Mouse (Mus musculus) ES-E14 (cell line): Measurements from ENCODE around the gene Gpld1. TPM values are rescaled to one million over a fixed set of nuclear protein-coding genes. Genes with fewer than 3 reads are reported as not detected.

Experiments
- DNase-seq: peaks from one replicate; pipeline ENCODE4 v3.0.0-alpha.2; 2013; ENCODE audit warnings: low read depth, low spot score
- H3K27ac ChIP-seq: 2 replicates; pipeline ENCODE4 v1.5.1; 2012; ENCODE audit warnings: low read depth, mild to moderate bottlenecking, low read length, moderate library complexity, mixed read lengths; ENCODE audit not compliant: poor library complexity, insufficient read depth, severe bottlenecking
- H3K36me3 ChIP-seq: 2 replicates; pipeline ENCODE4 v1.6.1; 2012; ENCODE audit warnings: mild to moderate bottlenecking, low read length, moderate library complexity, mixed read lengths; ENCODE audit not compliant: control insufficient read depth, poor library complexity, insufficient read depth, severe bottlenecking
- H3K4me1 ChIP-seq, 2 experiments: fragments of 150-350 bp in 1 of 2; sonication (generic) in 1 of 2; 2 replicates each; pipeline ENCODE4 v1.6.1; 2012; ENCODE audit warnings: low read length in 2 of 2, mild to moderate bottlenecking in 1 of 2, mixed read lengths in 1 of 2; ENCODE audit not compliant: control insufficient read depth in 2 of 2, insufficient read depth in 2 of 2, poor library complexity in 1 of 2
- H3K4me3 ChIP-seq, 2 experiments: fragments of 150-350 bp in 1 of 2; sonication (generic) in 1 of 2; 2 replicates each; pipeline ENCODE4 v1.5.1; 2012; ENCODE audit warnings: low read length in 2 of 2, low read depth in 1 of 2, mild to moderate bottlenecking in 1 of 2, mixed read lengths in 1 of 2; ENCODE audit not compliant: insufficient read depth in 1 of 2, poor library complexity in 1 of 2, severe bottlenecking in 1 of 2
- H3K9ac ChIP-seq: 2 replicates; pipeline ENCODE4 v1.6.1; 2012; ENCODE audit warnings: low read depth, mild to moderate bottlenecking, low read length, mixed read lengths; ENCODE audit not compliant: poor library complexity, insufficient read depth, severe bottlenecking
- H3K9me3 ChIP-seq: fragments of 150-350 bp; sonication (generic); 2 replicates; pipeline ENCODE4 v1.6.1; 2012; ENCODE audit warnings: low read depth, mild to moderate bottlenecking, low read length; ENCODE audit not compliant: control insufficient read depth, insufficient read depth
- CHD2 ChIP-seq: IDR thresholded peaks from 2 replicates; pipeline ENCODE4 v1.6.1; 2014; ENCODE audit warnings: mild to moderate bottlenecking, low read depth, low read length, inconsistent platforms
- HCFC1 ChIP-seq: IDR thresholded peaks from 2 replicates; pipeline ENCODE4 v1.6.1; 2012; ENCODE audit warnings: low read length, inconsistent platforms, borderline replicate concordance; ENCODE audit not compliant: insufficient read depth
- MAFK ChIP-seq: IDR thresholded peaks from 2 replicates; pipeline ENCODE4 v1.6.1; 2014; ENCODE audit warnings: mild to moderate bottlenecking, low read depth, low read length, inconsistent platforms; ENCODE audit not compliant: insufficient read depth
- ZC3H11A ChIP-seq: IDR thresholded peaks from 2 replicates; pipeline ENCODE4 v1.6.1; 2012; ENCODE audit warnings: low read depth, mild to moderate bottlenecking, inconsistent platforms, low read length, borderline replicate concordance
- ZNF384 ChIP-seq: IDR thresholded peaks from 2 replicates; pipeline ENCODE4 v1.6.1; 2012; ENCODE audit warnings: low read depth, low read length, inconsistent platforms
- in situ Hi-C, 2 experiments: fragments of 600-800 bp; cut with MboI; formaldehyde crosslinking; loops; one replicate each; pipeline ENCODE4 v1.15.1; 2025; ENCODE audit warnings: low sequenced_read_pairs in 2 of 2, inconsistent platforms in 1 of 2; ENCODE audit not compliant: unreplicated experiment in 2 of 2
- total RNA-seq: library from RNA; depleted of rRNA; stranded (reverse); fragments of 300-350 nt; gene quantifications from 2 replicates; pipeline ENCODE4 v1.2.3, GENCODE M21; 2012

Gene Gpld1
- total RNA-seq, 1 experiment, result 0.67 TPM

DNA sequence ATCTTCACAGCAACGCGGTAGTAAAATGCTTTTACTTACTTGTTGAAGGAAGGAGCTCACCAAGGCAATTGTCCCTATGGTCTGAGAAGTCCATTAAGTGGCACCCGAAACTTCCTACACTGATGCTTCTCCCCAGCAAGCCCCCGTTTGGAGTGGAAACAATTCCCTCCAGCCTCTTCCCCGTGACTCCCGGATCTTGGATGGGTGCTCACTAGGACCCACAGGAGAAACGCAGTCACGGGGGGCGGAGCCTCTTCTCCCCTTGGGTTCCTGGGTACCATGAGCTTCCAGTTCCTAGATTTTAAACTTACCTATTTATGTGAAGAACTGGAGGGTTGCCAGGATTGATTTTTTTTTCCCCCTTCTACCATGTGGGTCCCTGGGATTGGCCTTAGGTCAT, 3.5 kb upstream of the Gpld1 start:
- H3K4me1 ChIP-seq, result no peaks in the 10 kb centered on the region
- in situ Hi-C loops, result no loop called here
- no peaks in the 10 kb centered on the region for H3K36me3 ChIP-seq
- no peak overlapping the region for H3K9ac ChIP-seq
- no peak for DNase-seq
- no peak overlapping the region for H3K4me3 ChIP-seq
- TF ChIP-seq HCFC1, result no peak
- no peak for TF ChIP-seq CHD2
- TF ChIP-seq ZC3H11A, result no peak
- TF ChIP-seq ZNF384, result no peak
- no peak for TF ChIP-seq MAFK
- no peaks in the 10 kb centered on the region for H3K9me3 ChIP-seq
- no peak overlapping the region for H3K27ac ChIP-seq

DNA sequence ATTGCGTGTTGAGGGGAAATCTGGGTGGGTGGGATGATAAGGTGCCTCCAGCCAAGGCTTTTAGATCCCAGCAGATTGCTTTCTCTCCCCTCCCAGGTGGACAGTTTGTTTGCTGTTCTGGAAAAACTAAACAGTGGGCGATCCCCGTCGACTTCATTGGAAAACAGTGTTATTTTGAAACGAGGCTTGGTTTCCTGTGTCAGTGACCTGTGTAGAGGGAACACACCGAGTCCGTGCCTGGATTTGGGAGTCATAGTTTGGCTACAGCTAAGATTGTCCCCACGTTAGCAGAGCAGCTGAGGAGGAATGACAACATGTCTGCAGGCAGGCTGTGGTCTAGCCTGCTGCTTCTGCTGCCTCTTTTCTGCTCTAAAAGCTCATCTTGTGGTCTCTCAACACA, 351 bp downstream of the Gpld1 start:
- Histone ChIP-seq H3K9ac (no peak overlapping the region), H3K4me3 (no peak overlapping the region), H3K4me1 (no peaks in the 10 kb centered on the region), H3K27ac (no peak overlapping the region), H3K9me3 (no peaks in the 10 kb centered on the region), H3K36me3 (no peaks in the 10 kb centered on the region)
- in situ Hi-C loops, result no loop called here
- DNase-seq, result no peak
- TF ChIP-seq HCFC1 (no peak), CHD2 (no peak), MAFK (no peak), ZC3H11A (no peak), ZNF384 (no peak)

DNA sequence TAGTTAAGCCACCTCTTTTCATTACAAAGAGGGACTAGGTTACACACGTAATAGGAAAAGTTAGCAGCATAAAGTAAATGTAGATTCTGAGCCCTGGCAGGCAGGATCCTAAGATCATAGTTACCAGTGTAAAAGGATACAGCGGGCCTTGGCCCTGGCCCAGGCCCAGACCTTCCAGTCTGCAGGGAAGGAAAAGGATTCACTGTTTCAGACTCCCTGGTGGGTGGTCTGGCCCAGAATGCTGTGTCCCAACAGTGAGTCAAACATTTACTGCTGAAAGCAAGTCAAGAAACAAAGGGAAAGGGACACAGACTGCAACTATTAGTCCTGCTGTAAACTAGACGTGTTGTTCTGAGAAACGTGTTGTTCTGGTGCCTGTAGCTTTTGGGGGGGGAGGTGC, 2.6 kb downstream of the Gpld1 start:
- Histone ChIP-seq H3K9me3 (no peaks in the 10 kb centered on the region), H3K36me3 (no peaks in the 10 kb centered on the region), H3K4me1 (peaks cover 0 to 1% of the 10 kb centered on the region in 2 experiments; a peak in 1 of 4 replicates), H3K9ac (no peak overlapping the region), H3K27ac (no peak overlapping the region), H3K4me3 (no peak overlapping the region)
- in situ Hi-C loops, result no loop called here
- no peak for TF ChIP-seq ZC3H11A
- TF ChIP-seq MAFK, result no peak
- TF ChIP-seq CHD2, result no peak
- TF ChIP-seq HCFC1, result no peak
- no peak for TF ChIP-seq ZNF384
- DNase-seq, result no peak

DNA sequence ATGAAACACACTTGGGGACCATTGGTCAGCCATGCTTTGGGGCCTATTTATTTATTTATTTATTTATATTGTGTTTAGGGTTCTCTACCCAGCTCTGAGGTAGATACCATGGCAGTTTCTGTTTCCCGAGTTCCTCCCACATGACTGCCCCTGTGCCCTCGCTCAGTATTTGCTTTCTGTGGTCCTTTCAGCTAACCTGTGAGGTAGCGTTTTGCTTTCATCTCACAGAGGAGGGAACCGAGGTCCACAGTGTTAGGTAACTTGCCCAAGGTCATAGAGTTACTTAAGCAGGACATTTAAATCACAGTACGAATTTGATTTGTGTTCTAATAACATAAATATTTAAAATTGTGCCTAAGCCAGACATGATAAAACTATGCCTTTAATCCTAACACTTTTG, 4.2 kb downstream of the Gpld1 start:
- H3K9ac ChIP-seq, result no peak overlapping the region
- H3K4me1 ChIP-seq, result peaks cover 0 to 1% of the 10 kb centered on the region in 2 experiments; a peak in 1 of 4 replicates
- H3K9me3 ChIP-seq, result no peaks in the 10 kb centered on the region
- H3K4me3 ChIP-seq, result no peak overlapping the region
- in situ Hi-C loops, result no loop called here
- no peak for DNase-seq
- TF ChIP-seq ZNF384 (no peak), ZC3H11A (no peak), HCFC1 (no peak), CHD2 (no peak), MAFK (no peak)
- no peak overlapping the region for H3K27ac ChIP-seq
- H3K36me3 ChIP-seq, result no peaks in the 10 kb centered on the region

DNA sequence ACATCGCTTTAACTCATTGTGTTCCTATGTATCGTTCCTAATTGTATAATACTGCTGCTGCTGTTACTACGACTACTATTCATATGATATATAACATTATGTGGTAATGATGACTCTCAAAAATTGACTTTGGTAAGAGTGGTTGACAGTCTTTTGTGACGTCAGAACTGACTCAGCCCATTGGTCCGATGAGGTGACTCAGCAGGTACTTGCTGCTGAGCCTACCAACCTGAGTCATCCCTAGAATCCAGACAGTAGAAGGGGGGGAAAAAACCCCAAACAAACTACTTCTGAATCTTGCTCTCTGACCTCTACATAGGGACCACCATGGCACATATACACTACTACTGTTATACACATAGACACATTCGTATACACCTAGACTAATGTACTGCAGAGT, 5.9 kb downstream of the Gpld1 start:
- no peaks in the 10 kb centered on the region for H3K9me3 ChIP-seq
- H3K36me3 ChIP-seq, result no peaks in the 10 kb centered on the region
- TF ChIP-seq ZC3H11A (no peak), HCFC1 (no peak), CHD2 (no peak), MAFK (peak; percentile 19; the same call in 1 of the 2 replicates)
- H3K27ac ChIP-seq, result no peak overlapping the region
- in situ Hi-C loops, result no loop called here
- peaks cover 0 to 1% of the 10 kb centered on the region in 2 experiments; a peak in 1 of 4 replicates for H3K4me1 ChIP-seq
- DNase-seq, result no peak
- H3K4me3 ChIP-seq, result no peak overlapping the region
- no peak overlapping the region for H3K9ac ChIP-seq
